Mouse (Mus musculus) urinary bladder, adult 18-20 months (tissue): ENCODE data around the gene Nfe2.
"Not testable (repeated sequence)": the region's sequence is repeated elsewhere in the genome, so short reads cannot be mapped to it uniquely, and the experiment has no call there.

Source experiments
- DNase-seq, 2 experiments: peaks; one replicate each; pipeline ENCODE4 v3.0.0; 2022; ENCODE audit warnings: low spot score in 2 of 2, mixed read lengths in 2 of 2

Nfe2 gene

GRCm38 (mm10) chr15:103250195-103250740, 7.9 kb downstream of the Nfe2 start:
- peak; percentile 39 to 66 for DNase-seq

- DNase-seq: not testable (repeated sequence)
These were observed 8.7 kb downstream of the Nfe2 start for GRCm38 (mm10) chr15:103249511-103249910.

GRCm38 (mm10) chr15:103248401-103249313, 9.5 kb downstream of the Nfe2 start:
- no peak for DNase-seq

DNA sequence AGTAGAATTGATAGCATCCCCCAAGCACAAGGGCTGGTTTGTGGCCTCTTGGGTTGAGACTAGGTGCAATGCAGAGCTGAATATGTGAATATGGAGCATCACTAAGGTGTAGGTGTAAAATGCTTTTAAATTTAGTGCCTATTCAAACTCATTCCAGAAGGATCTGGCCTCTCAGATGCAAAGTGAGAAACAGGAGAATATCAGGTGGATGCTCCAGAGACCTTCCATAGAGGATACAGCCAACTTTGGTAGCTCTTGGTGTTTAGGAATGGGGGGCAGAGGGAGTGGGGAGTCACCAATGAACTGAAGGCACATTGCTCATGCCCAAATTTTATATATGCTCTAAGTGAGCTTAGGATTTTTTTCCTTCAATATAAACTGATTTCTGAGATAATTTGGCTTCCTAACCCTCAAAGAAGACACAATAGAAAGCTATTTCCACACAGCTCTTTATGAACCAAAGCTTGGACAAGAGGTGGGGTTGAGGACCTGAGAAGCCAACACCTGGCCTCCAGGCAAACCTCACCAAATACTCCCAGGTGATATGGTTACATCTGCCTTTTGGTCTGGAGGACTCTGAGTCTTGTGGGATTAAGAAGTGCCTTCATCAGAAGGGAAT, 10.3 kb downstream of the Nfe2 start:
- no peak for DNase-seq

GRCm38 (mm10) chr15:103247078-103247781, 11.0 kb downstream of the Nfe2 start:
- no peak for DNase-seq

GRCm38 (mm10) chr15:103245616-103246015, 12.6 kb downstream of the Nfe2 start:
- no peak for DNase-seq

DNA sequence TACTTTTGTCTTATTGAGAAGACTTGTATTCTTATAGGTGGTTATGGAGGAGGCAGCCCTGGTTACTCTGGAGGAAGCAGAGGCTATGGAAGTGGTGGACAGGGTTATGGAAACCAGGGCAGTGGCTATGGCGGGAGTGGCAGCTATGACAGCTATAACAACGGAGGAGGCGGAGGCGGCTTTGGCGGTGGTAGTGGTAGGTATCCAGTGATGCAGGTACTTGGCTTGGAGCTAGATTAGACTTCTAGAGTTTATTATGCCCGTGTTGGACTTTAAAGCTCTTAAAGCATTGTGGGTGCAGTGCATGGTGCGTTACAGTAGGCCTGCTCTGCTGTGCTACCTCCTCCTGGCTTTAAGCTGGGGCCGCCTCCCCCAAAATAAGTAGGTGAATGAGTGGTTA, 15.3 kb downstream of the Nfe2 start:
- no peak for DNase-seq

- not testable (repeated sequence) for DNase-seq
These were observed 16.9 kb downstream of the Nfe2 start for GRCm38 (mm10) chr15:103241071-103242018.

DNA sequence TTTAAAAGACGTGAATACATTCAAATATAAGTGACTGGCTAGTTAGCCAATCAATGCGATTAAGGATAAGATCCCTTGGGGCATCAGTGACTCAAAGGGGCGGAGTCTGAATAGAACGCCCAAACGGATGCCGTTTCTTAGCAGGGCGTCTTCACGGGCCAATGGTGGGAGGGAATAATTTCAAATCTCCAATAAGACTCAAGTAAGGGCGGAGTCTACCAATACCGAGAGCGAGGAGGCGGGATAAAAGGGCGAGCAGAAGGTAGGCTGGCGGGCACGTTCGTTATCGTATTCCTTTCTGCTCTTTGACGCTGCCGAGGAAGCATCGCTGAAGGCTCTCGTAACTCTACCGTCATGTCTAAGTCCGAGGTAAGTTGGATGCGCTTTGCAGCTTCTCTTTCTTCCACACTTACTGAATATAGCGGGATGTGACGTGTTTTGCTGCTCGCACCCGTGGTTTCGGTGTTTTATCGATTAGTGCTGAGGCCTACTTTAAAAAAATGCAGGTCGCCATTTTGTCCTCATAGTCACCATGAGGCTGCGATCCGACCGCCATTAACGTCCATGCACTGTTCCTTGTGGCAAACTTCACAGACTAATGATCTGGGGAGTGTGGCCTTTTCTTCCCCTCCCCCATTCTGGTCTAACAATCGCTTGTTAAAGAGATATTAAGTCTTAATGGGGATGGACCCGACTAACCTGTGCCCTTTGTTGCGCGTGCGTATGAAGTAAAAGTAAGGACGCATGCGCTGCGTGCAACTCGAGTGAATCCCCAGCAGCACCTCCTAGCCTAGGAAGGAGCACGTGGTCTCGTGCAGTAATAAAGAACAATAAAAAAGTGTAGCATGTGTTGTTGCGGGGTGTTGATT, 17.8 kb downstream of the Nfe2 start, which contains the start of gene Hnrnpa1:
Gene Hnrnpa1, plus strand, starts transcription at position 273 of the 869 bp plus-strand sequence.
- peak; percentile 78 to 92 for DNase-seq

GRCm38 (mm10) chr15:103239685-103240159, 18.5 kb downstream of the Nfe2 start, which contains the start of gene Cbx5:
TSS of gene Cbx5 (minus strand) at chr15:103239816.
- DNase-seq: peak; percentile 93 to 98

DNA sequence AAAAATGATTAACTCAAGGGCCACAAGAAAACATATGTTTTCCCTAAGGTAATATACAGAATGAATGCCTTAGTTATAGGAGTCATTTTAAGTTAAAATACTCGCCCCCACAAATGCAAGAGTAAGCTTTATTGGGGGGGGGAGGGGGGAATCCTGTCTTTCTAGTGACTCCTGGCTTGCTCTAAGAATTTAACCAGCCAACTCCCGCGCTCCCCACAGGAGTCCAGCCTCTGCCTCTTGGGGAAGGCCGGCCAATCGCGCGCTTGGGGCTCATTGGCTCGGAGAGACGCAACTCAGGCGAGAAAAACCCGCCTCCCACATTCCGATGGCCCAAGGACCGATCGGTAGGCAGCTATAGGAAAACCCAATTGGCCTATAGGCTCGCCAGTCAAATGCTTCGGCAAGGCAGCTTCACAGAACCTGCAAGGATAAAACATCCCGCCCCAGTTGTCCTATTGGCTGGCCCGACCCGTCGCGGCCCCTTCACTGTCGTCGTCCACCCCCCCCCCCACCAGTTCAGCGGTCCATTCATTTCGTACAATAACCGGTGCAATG, 19.0 kb downstream of the Nfe2 start:
- DNase-seq: peak; percentile 79 to 89

DNA sequence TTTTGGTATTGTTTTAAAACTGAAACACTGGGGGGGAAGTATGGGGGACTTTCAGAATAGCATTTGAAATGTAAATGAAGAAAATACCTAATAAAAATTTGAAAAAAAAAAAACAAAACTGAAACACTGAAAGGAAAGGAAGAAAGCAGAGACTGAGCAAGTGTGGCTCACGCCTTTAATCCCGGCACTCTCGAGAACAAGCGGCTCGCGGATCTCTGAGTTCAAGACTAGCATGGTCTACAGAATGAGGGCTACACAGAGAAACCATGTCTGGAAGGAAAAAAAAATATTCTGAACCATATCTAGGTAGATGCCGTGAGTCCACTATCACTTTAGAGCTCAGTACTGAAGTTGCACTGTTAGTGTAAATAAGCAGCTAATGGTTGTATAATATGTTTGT, 20.9 kb downstream of the Nfe2 start:
- DNase-seq: no peak

DNA sequence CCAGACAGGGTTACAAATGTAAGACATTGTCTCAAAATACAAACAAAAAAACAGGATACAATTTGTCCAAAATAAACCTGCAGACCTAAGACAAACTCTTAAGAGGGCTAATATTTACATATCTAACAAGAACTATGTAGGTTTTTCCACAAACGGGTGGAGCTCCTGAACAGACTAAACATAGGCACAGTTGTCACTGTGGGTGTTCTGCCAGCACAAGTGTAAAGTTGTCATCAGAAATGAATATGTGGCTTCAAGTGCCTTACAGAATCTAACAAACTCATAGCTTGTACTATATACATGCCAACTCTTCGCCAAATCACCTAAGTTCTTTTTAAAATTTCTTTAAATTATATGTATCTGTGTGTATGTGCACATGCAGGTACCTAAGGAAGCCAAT, 25.1 kb downstream of the Nfe2 start:
- DNase-seq: no peak

GRCm38 (mm10) chr15:103228904-103229303, 29.3 kb downstream of the Nfe2 start:
- no peak for DNase-seq

DNA sequence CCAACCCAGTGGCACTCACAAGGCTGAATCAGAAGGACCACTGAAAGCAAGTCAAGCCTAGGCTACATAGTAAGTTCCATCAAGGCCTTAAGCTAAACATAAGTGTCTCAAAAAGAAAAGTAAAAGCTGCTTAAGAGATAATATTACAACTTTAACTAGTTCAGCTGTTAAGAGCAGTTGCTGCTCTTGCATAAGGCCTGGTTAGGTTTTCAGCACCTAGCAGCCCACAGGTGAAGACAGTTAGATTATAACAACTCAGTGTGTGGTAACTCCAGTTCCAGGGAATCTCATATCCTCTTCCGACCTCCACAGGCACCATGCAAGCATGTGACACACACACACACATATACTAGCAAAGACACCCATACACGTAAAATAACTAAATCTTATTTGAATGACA, 30.6 kb downstream of the Nfe2 start:
- DNase-seq: no peak

DNA sequence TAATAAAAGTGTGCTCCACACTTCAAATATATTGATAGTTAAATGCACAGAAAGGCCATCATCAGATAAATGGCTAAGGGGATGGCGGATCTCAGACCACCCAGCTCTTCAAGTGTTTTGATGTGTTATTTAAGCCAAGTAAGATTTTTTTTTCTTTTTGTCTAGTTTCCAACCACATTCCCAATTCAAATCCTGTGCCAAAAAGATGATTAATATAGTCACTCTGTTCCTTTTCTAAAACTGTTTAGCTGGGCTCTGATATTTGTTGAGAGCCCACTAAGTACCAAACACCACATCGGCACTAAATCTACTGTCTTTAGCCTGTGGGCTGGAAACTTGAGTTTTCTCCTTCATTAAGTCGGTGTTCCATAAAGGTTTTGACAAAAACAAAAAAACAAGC, 31.2 kb downstream of the Nfe2 start:
- no peak for DNase-seq

- DNase-seq: no peak
These were observed 34.0 kb downstream of the Nfe2 start for GRCm38 (mm10) chr15:103224161-103224560.

DNA sequence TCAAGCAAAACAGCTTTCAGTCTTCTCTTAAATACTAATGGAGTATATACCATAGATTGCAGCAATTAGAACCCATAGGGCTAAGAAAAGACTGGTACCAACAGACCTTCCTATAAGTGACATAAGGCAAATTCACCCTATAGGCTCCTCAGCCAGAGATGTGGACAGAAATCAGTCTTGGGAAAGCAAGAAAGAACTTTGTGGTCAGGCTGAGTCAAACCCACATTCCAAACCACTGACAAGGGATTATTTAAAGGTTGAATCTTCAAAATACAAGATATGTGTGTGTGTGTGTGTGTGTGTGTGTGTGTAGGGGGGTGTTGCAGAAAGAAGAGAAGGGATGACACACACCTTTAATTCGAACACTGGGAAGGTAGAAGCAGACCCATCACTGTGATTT, 36.8 kb downstream of the Nfe2 start:
- DNase-seq: no peak

- DNase-seq: no peak
These were observed 37.4 kb downstream of the Nfe2 start for GRCm38 (mm10) chr15:103220785-103221184.
